Mouse (Mus musculus) sigmoid colon, adult 10 weeks (tissue): ENCODE results near the gene Olfr1487. TPM values are rescaled to one million over a fixed set of nuclear protein-coding genes. Genes with fewer than 3 reads are reported as not detected.

Source experiments
- polyA plus RNA-seq: library from polyadenylated mRNA; stranded (reverse); fragments of 350-450 nt; fragmentation: Illumina TruSeq; extraction: RNeasy Lipid Tissue Mini Kit (QIAGEN cat#74804); gene quantifications from one replicate; pipeline ENCODE4 v1.2.3, GENCODE M21; 2014; ENCODE audit warnings: low read depth, low replicate concordance

Gene Olfr1487
- polyA plus RNA-seq = not detected

DNA sequence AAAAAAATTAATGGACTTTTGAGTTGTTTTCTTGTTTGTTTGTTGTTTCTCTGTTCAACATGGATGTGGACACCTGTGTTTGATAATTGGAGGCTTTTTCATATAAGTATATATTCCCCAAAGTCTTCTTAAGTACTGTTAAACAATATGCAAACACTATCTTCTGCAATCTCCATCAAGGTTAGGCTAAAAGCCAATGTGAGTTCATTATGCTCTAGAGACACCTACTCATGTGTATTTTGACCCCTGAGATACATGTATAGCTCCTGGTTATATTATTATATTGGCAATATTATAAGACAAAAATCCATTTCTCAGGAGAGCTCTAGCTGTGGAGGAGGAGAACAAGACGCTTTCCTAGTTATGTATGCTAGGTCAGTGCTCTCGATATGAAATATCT, at the start of gene Olfr1487:
Gene Olfr1487, plus strand, starts transcription at position 301 of the 400 bp plus-strand sequence.

DNA sequence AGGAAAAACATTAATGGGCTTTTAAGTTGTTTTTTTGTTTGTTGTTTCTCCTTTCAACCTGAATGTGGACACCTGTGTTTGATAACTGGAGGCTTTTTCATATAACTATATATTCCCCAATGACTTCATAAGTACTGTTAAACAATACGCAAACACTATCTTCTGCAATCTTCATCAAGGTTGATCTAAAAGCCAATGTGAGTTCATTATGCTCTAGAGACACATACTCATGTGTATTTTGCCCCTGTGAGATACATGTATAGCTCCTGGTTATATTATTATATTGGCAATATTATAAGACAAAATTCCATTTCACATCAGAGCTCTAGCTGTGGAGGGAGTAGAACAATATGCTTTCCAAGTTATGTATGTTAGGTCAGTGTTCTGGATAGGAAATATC, 34.0 kb upstream of the Olfr1487 start, which contains the start of gene Olfr1484:
Gene Olfr1484, plus strand, starts transcription at position 301 of the 400 bp plus-strand sequence.

DNA sequence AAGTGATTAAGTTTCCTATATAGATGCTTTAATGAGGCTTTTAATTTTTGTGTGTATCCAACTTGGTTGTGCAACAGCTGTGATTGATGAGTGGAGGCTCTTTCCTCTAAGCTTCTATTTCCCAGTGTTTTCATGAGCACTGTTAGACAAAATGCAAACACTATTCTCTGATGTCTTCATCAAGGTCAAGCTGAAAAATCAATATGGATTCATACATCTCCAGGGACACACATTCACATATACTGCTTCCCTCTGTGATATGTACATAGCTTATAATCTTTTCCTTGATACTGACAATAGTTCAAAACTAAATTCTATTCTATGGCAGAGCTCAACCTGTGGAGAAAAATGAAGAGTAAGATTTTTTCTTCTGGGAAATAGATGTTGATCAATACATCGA, 14.1 kb downstream of the Olfr1487 start, which contains the start of gene Olfr1489:
Gene Olfr1489, plus strand, starts transcription at position 301 of the 400 bp plus-strand sequence.

DNA sequence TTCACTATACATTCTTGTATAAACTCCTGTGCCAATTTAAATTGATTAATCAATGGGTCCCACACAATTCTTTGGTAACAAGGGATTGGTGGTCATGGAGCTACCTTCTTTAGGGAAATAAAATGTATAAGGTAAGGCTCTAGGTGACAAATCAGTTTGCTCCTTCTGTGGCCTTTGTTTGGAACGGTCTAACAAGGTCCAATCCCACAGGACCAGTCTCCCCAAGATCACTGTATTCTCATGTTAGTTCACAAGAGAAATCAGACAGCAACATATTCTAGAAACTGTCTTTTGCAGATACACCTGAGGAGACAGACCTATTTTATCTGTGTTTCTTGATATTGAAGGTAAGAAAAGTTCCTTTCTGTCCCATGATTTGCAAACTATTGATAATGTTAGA, 33.6 kb downstream of the Olfr1487 start, which contains the start of gene Olfr1490:
Gene Olfr1490, plus strand, starts transcription at position 301 of the 400 bp plus-strand sequence.

Other genes with a start within 250 kb of the Olfr1487 start
- gene Olfr1469, start 209.5 kb upstream of the Olfr1487 start, polyA plus RNA-seq = not detected
- gene Olfr1471, start 174.0 kb upstream of the Olfr1487 start, polyA plus RNA-seq = not detected
- gene Olfr1472, start 161.3 kb upstream of the Olfr1487 start, polyA plus RNA-seq = not detected
- gene Olfr1474, start 147.8 kb upstream of the Olfr1487 start, polyA plus RNA-seq = not detected
- not detected for gene Olfr1475, start 137.2 kb upstream of the Olfr1487 start, polyA plus RNA-seq
- not detected for gene Olfr1477, start 116.8 kb upstream of the Olfr1487 start, polyA plus RNA-seq
- gene Olfr1480, start 89.5 kb upstream of the Olfr1487 start, polyA plus RNA-seq = not detected
- gene Olfr1484, start 33.9 kb upstream of the Olfr1487 start, polyA plus RNA-seq = not detected
- gene Olfr1489, start 14.2 kb downstream of the Olfr1487 start, polyA plus RNA-seq = not detected
- not detected for gene Olfr1490, start 33.7 kb downstream of the Olfr1487 start, polyA plus RNA-seq
- not detected for gene Olfr1491, start 79.9 kb downstream of the Olfr1487 start, polyA plus RNA-seq
- not detected for gene Olfr1493-ps1, start 105.9 kb downstream of the Olfr1487 start, polyA plus RNA-seq
- not detected for gene Olfr1494, start 122.4 kb downstream of the Olfr1487 start, polyA plus RNA-seq
- not detected for gene Olfr1495, start 147.2 kb downstream of the Olfr1487 start, polyA plus RNA-seq
- gene Olfr1496, start 160.5 kb downstream of the Olfr1487 start, polyA plus RNA-seq = not detected
- not detected for gene Olfr1497, start 180.8 kb downstream of the Olfr1487 start, polyA plus RNA-seq
- not detected for gene Olfr1499, start 202.1 kb downstream of the Olfr1487 start, polyA plus RNA-seq
- gene Olfr1500, start 213.1 kb downstream of the Olfr1487 start, polyA plus RNA-seq = not detected
- gene Olfr1501, start 233.3 kb downstream of the Olfr1487 start, polyA plus RNA-seq = not detected
- gene Olfr1502, start 244.4 kb downstream of the Olfr1487 start, polyA plus RNA-seq = not detected